Mouse (Mus musculus) spleen, adult 18-20 months (tissue): ENCODE results near the gene Lalba.
A peak's percentile ranks its signal among the peaks of the same experiment; 100 is the strongest.
"Not testable (repeated sequence)": the region's sequence is repeated elsewhere in the genome, so short reads cannot be mapped to it uniquely, and the experiment has no call there.

Source experiments
- DNase-seq, 2 experiments: peaks; one replicate each; pipeline ENCODE4 v3.0.0; 2022; ENCODE audit warnings: mixed read lengths in 2 of 2

Lalba gene

GRCm38 (mm10) chr15:98491332-98491731 is 8.8 kb upstream of the Lalba start:
- no peak for DNase-seq

DNA sequence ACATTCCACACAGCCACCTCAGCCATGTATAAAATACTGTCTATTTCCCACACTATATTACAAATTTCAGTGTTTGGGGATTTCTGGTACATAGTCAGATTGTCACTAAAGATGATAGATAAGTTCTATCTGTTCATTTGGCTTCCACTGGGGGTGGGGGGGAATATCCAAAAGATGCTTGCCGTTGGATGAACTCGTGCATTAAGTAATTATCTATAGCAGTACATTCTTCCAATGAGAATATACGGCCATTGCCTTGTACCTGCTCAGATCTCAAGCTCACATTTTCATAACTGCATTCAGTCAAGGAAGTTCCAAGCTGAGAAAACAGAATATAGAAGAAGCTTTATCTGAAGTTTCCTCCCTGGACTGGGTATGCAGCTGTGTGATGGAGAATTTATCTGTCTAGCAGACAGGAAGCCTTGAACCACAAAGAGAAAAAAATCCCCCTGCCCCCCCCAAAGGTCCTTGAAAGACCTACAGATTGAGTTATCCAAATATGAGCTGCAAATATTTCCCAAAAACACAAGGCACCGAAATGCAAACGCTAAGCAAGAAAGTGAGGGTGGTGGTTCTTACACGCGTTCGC is 4.0 kb upstream of the Lalba start:
- no peak for DNase-seq

- DNase-seq = peak; percentile 21 to 38
These were observed 1.7 kb upstream of the Lalba start for GRCm38 (mm10) chr15:98483907-98484886.

DNA sequence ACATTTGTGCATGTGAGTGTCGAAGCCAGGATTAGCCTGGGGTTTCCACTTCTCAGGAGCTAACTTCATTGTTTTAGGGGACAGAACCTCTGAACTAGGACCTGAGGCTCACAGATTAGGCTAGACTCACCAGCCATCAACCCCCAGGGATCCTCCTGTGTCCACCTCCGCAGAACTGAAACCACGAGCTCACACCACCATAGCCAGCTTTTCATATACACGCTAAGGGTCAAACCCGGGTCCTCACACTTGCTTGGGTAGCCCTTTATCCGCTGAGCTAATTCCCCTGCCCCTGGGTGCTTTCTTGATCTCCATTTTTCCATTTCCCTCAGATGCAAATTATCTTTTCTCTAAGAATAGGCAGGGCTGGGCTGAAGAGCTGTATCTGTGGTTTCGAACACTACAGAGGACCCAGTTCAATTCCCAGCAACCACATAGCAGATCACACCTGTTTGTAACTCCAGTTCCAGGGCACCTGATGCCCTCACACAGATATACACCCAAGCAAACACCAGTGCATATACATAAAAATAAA is 2.9 kb downstream of the Lalba start:
- no peak for DNase-seq

- no peak for DNase-seq
These were observed 6.2 kb downstream of the Lalba start for GRCm38 (mm10) chr15:98476281-98476680.

DNA sequence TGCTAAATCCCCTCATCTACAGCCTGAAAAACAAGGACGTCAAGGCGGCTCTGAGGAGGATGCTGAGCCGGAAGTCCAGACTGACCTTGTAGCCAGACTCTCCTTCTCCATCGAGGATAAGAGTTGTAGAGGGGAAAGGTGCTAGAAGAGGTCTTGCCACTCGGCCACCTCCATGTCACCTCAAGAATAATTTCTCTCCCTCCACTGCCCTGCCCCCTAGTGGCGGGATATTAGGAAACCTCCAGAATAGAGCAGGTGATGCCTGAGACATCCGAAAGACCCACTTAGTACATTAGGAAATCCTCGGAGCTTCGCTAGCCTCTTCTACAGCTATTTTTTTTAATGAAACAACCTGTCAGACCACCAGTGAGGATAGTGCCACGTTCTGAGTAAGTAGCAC is 7.1 kb downstream of the Lalba start:
- peak; percentile 21 to 72 for DNase-seq

GRCm38 (mm10) chr15:98474958-98475357 is 7.6 kb downstream of the Lalba start:
- DNase-seq = no peak

DNA sequence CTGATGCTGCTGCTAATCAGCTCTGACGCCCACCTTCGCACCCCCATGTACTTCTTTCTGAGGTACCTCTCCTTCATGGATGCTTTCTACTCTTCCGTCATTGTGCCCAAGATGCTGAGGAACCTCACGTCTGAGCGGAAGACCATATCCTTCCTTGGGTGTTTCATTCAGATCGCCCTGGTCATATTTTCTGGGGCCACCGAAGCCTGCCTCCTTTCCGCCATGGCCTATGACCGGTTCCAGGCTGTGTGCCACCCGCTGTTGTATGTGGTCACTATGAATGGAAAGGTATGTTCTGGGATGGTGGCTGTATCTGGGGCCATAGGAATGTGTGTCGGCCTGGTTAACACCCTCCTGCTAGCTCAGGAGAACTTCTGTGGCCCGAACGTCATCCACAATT is 11.0 kb downstream of the Lalba start:
- DNase-seq = no peak

GRCm38 (mm10) chr15:98469596-98469995 is 12.9 kb downstream of the Lalba start, which contains the start of gene OR5BS1P:
Gene OR5BS1P (plus strand): TSS chr15:98469896.
- DNase-seq = no peak

DNA sequence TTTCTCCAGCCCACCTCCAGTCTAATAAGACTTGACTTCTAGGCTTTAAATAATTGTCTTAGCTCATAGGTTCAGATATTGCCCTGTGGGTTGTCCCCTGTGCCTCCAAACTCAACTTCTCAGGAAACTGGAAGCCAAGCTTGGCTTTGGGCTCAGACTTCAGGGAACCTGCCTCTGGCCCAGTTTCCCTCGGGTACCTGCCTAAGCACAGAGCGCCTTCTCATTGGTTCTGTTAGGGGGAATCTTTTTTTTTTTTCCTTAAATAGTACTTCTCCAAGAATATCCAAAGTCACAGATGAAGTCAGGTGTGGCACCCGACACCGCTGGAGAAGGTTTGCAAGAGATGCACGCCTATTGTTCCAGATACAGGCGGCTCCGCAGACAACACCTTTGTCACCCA is 30.2 kb downstream of the Lalba start, which contains the start of gene Olfr281:
Gene Olfr281 (plus strand): TSS at position 301 of the 400 bp plus-strand sequence.
- no peak for DNase-seq

- DNase-seq = no peak
These were observed 34.0 kb downstream of the Lalba start for GRCm38 (mm10) chr15:98448521-98448920.

GRCm38 (mm10) chr15:98444561-98444960 is 38.0 kb downstream of the Lalba start:
- DNase-seq = no peak

DNA sequence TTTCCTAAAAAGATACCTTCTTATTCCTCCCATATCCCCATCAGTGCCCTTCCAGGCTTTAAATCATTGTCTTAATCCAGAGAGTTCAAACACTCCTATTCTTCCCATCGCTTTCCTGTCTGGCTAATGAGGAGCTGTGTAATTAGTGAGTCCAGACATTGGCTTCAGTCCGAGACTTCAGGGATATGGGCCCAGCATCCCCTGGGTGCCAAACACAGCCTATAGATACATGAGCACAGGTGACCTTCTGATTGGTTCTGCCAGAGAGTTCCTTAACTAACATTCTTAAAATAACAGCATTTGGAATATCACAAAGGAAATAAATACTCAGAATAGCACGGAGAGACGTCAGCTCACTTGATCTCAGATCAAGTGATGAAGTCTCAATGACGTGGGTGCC is 51.6 kb downstream of the Lalba start, which contains the start of gene Olfr282:
Gene Olfr282 (plus strand): TSS at position 301 of the 400 bp plus-strand sequence.
- not testable (repeated sequence) for DNase-seq
